Mouse (Mus musculus): ENCODE data around the gene Cbx7. TPM values are rescaled to one million over a fixed set of nuclear protein-coding genes. Genes with fewer than 3 reads are reported as not detected.

The Cbx7 gene
- total RNA-seq, 1 experiment = 171 TPM

- in situ Hi-C loops (cut with MboI; ENCODE audit: low sequenced_read_pairs in 2 of 2, unreplicated experiment in 2 of 2) = no loop called here
- peak overlapping the region; percentile 74; the same call in 1 of the 2 replicates for H3K9ac ChIP-seq (ENCODE audit: insufficient read depth, low read depth, low read length, poor library complexity, severe bottlenecking)
These were observed 92.2 kb downstream of the Cbx7 start for GRCm38 (mm10) chr15:79878725-79879136.

GRCm38 (mm10) chr15:79875261-79875995, 95.5 kb downstream of the Cbx7 start:
- H3K9ac ChIP-seq (ENCODE audit: insufficient read depth, low read depth, low read length, poor library complexity, severe bottlenecking) = peak overlapping the region; percentile 30; the same call in 1 of the 2 replicates
- no peaks in the 10 kb centered on the region for H3K36me3 ChIP-seq (ENCODE audit: control insufficient read depth, insufficient read depth, low read length, poor library complexity, severe bottlenecking)
- in situ Hi-C loops (cut with MboI; ENCODE audit: low sequenced_read_pairs in 2 of 2, unreplicated experiment in 2 of 2) = no loop called here
- H3K9me3 ChIP-seq (ENCODE audit: control insufficient read depth, insufficient read depth, low read depth, low read length) = no peaks in the 10 kb centered on the region
- no peak overlapping the region for H3K4me3 ChIP-seq (ENCODE audit: insufficient read depth in 1 of 2, low read depth in 1 of 2, low read length in 2 of 2, poor library complexity in 1 of 2, severe bottlenecking in 1 of 2)
- no peak for DNase-seq (ENCODE audit: low read depth, low spot score)
- H3K27ac ChIP-seq (ENCODE audit: insufficient read depth, low read depth, low read length, poor library complexity, severe bottlenecking) = peak overlapping the region; percentile 44; the same call in 1 of the 2 replicates
- no peak for TF ChIP-seq ZC3H11A (IDR thresholded peaks at IDR 0.05; ENCODE audit: borderline replicate concordance, low read depth, low read length)
- no peak for TF ChIP-seq HCFC1 (IDR thresholded peaks at IDR 0.05; ENCODE audit: borderline replicate concordance, insufficient read depth, low read length)
- TF ChIP-seq ZNF384 (IDR thresholded peaks at IDR 0.05; ENCODE audit: low read depth, low read length) = no peak
- TF ChIP-seq MAFK (IDR thresholded peaks at IDR 0.05; ENCODE audit: insufficient read depth, low read depth, low read length) = no peak
- no peak for TF ChIP-seq CHD2 (IDR thresholded peaks at IDR 0.05; ENCODE audit: low read depth, low read length)
- peaks cover 14% of the 10 kb centered on the region in 2 experiments for H3K4me1 ChIP-seq (ENCODE audit: control insufficient read depth in 2 of 2, insufficient read depth in 2 of 2, low read length in 2 of 2, poor library complexity in 1 of 2)

More at GRCm38 (mm10) chr15:79878725-79879136, 92.2 kb downstream of the Cbx7 start:
- DNase-seq (ENCODE audit: low read depth, low spot score) = no peak
- Histone ChIP-seq H3K27ac (ENCODE audit: insufficient read depth, low read depth, low read length, poor library complexity, severe bottlenecking) (peak overlapping the region; percentile 87), H3K4me1 (ENCODE audit: control insufficient read depth in 2 of 2, insufficient read depth in 2 of 2, low read length in 2 of 2, poor library complexity in 1 of 2) (peaks cover 10 to 12% of the 10 kb centered on the region in 2 experiments), H3K9me3 (ENCODE audit: control insufficient read depth, insufficient read depth, low read depth, low read length) (no peaks in the 10 kb centered on the region), H3K4me3 (ENCODE audit: insufficient read depth in 1 of 2, low read depth in 1 of 2, low read length in 2 of 2, poor library complexity in 1 of 2, severe bottlenecking in 1 of 2) (peak overlapping the region; percentile 23 to 46), H3K36me3 (ENCODE audit: control insufficient read depth, insufficient read depth, low read length, poor library complexity, severe bottlenecking) (no peaks in the 10 kb centered on the region)
- TF ChIP-seq ZC3H11A (IDR thresholded peaks at IDR 0.05; ENCODE audit: borderline replicate concordance, low read depth, low read length) = no peak
- no peak for TF ChIP-seq HCFC1 (IDR thresholded peaks at IDR 0.05; ENCODE audit: borderline replicate concordance, insufficient read depth, low read length)

GRCm38 (mm10) chr15:79873995-79874394, 96.9 kb downstream of the Cbx7 start:
- Histone ChIP-seq H3K9ac (ENCODE audit: insufficient read depth, low read depth, low read length, poor library complexity, severe bottlenecking) (peak overlapping the region; percentile 36; the same call in 1 of the 2 replicates), H3K4me1 (ENCODE audit: control insufficient read depth in 2 of 2, insufficient read depth in 2 of 2, low read length in 2 of 2, poor library complexity in 1 of 2) (peaks cover 10 to 14% of the 10 kb centered on the region in 2 experiments), H3K27ac (ENCODE audit: insufficient read depth, low read depth, low read length, poor library complexity, severe bottlenecking) (peak overlapping the region; percentile 70; the same call in 1 of the 2 replicates), H3K9me3 (ENCODE audit: control insufficient read depth, insufficient read depth, low read depth, low read length) (no peaks in the 10 kb centered on the region), H3K36me3 (ENCODE audit: control insufficient read depth, insufficient read depth, low read length, poor library complexity, severe bottlenecking) (no peaks in the 10 kb centered on the region), H3K4me3 (ENCODE audit: insufficient read depth in 1 of 2, low read depth in 1 of 2, low read length in 2 of 2, poor library complexity in 1 of 2, severe bottlenecking in 1 of 2) (no peak overlapping the region)
- in situ Hi-C loops (cut with MboI; ENCODE audit: low sequenced_read_pairs in 2 of 2, unreplicated experiment in 2 of 2) = no loop called here
- DNase-seq (ENCODE audit: low read depth, low spot score) = no peak
- TF ChIP-seq MAFK (IDR thresholded peaks at IDR 0.05; ENCODE audit: insufficient read depth, low read depth, low read length) (no peak), HCFC1 (IDR thresholded peaks at IDR 0.05; ENCODE audit: borderline replicate concordance, insufficient read depth, low read length) (no peak), ZC3H11A (IDR thresholded peaks at IDR 0.05; ENCODE audit: borderline replicate concordance, low read depth, low read length) (no peak), ZNF384 (IDR thresholded peaks at IDR 0.05; ENCODE audit: low read depth, low read length) (no peak), CHD2 (IDR thresholded peaks at IDR 0.05; ENCODE audit: low read depth, low read length) (no peak)

- peak overlapping the region; percentile 36; the same call in 1 of the 2 replicates for H3K9ac ChIP-seq (ENCODE audit: insufficient read depth, low read depth, low read length, poor library complexity, severe bottlenecking)
- no peak overlapping the region for H3K4me3 ChIP-seq (ENCODE audit: insufficient read depth in 1 of 2, low read depth in 1 of 2, low read length in 2 of 2, poor library complexity in 1 of 2, severe bottlenecking in 1 of 2)
- TF ChIP-seq CHD2 (IDR thresholded peaks at IDR 0.05; ENCODE audit: low read depth, low read length) = no peak
- no peak for TF ChIP-seq HCFC1 (IDR thresholded peaks at IDR 0.05; ENCODE audit: borderline replicate concordance, insufficient read depth, low read length)
- no peak for TF ChIP-seq ZC3H11A (IDR thresholded peaks at IDR 0.05; ENCODE audit: borderline replicate concordance, low read depth, low read length)
- no peak for TF ChIP-seq MAFK (IDR thresholded peaks at IDR 0.05; ENCODE audit: insufficient read depth, low read depth, low read length)
- no peak for TF ChIP-seq ZNF384 (IDR thresholded peaks at IDR 0.05; ENCODE audit: low read depth, low read length)
- H3K27ac ChIP-seq (ENCODE audit: insufficient read depth, low read depth, low read length, poor library complexity, severe bottlenecking) = peak overlapping the region; percentile 70; the same call in 1 of the 2 replicates
- no peaks in the 10 kb centered on the region for H3K36me3 ChIP-seq (ENCODE audit: control insufficient read depth, insufficient read depth, low read length, poor library complexity, severe bottlenecking)
- no peaks in the 10 kb centered on the region for H3K9me3 ChIP-seq (ENCODE audit: control insufficient read depth, insufficient read depth, low read depth, low read length)
- in situ Hi-C loops (cut with MboI; ENCODE audit: low sequenced_read_pairs in 2 of 2, unreplicated experiment in 2 of 2) = no loop called here
- no peak for DNase-seq (ENCODE audit: low read depth, low spot score)
- H3K4me1 ChIP-seq (ENCODE audit: control insufficient read depth in 2 of 2, insufficient read depth in 2 of 2, low read length in 2 of 2, poor library complexity in 1 of 2) = peaks cover 10 to 14% of the 10 kb centered on the region in 2 experiments
These were observed 97.4 kb downstream of the Cbx7 start for GRCm38 (mm10) chr15:79873545-79873944.
